Mouse (Mus musculus) olfactory bulb, adult 2 months (tissue): ENCODE results near the gene Rpe.

Experiments used
- CTCF ChIP-seq: fragments of 200-500 bp; IDR thresholded peaks from 2 replicates; pipeline ENCODE4 v1.5.1; 2012; ENCODE audit warnings: low read depth, mild to moderate bottlenecking, low read length, moderate library complexity; ENCODE audit not compliant: insufficient read depth
- POLR2A ChIP-seq: fragments of 200-500 bp; IDR thresholded peaks from 2 replicates; pipeline ENCODE4 v1.6.1; 2012; ENCODE audit warnings: mild to moderate bottlenecking, low read depth, low read length, moderate library complexity; ENCODE audit not compliant: insufficient read depth

DNA sequence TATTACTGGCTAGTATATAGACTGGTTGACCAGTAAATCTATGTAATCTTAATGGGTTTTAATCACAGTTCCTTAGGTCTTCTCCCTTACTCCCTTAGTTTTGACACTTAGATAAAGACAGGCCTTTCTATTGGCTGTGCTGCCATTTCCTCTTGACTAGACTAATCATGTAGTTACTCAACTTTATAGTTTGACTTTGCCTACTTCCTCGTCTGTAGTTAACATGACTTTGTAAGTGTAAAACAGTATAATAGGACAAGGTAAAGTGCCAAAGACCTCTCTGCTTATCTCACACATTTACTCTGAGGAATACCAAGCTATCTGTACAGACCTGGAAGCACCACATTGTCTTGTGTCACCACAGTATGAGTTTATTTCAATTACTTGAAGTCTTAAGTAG is 29.9 kb downstream of the Rpe start:
- no peak for TF ChIP-seq CTCF
- no peak for TF ChIP-seq POLR2A
